Comparison of ENCODE assay signal across 40 mouse cellular contexts in the genomic region with DNA sequence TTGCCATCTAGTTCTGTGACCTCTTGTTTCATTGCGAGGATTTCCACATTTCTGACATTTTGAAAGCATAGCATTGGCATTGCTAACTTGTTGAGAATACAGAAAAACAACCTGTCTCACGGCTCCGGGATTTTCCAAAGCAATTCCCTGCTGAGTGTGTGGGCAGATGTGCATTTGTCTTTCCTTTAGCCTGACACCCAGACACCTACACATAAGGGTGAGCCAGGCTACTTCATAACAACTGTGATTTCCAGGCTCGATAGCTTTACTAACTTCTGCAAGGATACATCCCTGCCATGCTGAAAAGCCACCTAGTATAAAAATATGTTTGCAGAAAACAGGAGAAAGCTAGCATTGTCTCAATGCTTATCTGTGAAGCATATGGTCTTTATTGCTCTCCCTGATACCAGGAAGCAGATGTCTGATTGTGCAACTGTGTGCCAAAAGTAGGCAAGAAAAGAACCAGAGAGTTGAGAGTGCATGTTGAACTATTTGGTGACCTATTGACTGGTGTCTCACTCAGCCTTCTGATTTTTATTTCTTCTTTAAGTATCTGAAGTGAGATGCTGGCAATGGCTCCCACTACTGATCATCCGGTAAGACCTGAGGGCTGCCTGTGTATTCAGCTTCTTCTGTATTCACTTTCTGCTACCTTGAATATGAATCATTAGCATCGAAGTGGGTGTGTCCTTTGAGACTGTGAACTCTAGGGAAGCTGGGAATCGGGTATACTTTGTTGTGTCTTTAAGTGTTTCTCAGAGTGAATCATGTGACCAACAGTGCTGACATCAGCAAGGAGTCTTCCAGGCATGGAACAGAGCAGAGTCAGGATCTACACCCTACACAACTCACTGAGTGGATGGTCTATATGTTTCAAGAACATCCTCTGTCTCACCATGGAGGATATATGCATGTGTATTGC. TPM values are rescaled to one million over a fixed set of nuclear protein-coding genes. Genes with fewer than 3 reads are reported as not detected.
DNase-seq lines count a peak whose midpoint lies in the region; ATAC-seq lines count a peak whose summit lies in the region.
"Had no signal": no experiment of that assay in that cellular context is flagged by ENCODE, and none has a peak within 500 bp of the region (broad histone marks: within the 10 kb centered on the region; RNA-seq: fewer than 3 reads in every experiment).

No protein-coding gene starts in this region.

- H3K4me1 ChIP-seq in midbrain, embryonic 10.5 days, result no peaks in the 10 kb centered on the region
- H3K4me1 ChIP-seq: embryonic facial prominence, embryonic 13.5 days; forebrain, embryonic 10.5 days; forebrain, embryonic 15.5 days; heart, embryonic 13.5 days; limb, embryonic 10.5 days; limb, embryonic 15.5 days; liver, embryonic 13.5 days had no signal

- no peaks in the 10 kb centered on the region for H3K9me3 ChIP-seq in midbrain, embryonic 10.5 days (replicated peaks)
- H3K9me3 ChIP-seq: embryonic facial prominence, embryonic 13.5 days; forebrain, embryonic 10.5 days; forebrain, embryonic 15.5 days; heart, embryonic 13.5 days; limb, embryonic 10.5 days; limb, embryonic 15.5 days; liver, embryonic 13.5 days had no signal

- no peaks in the 10 kb centered on the region for H3K27me3 ChIP-seq in midbrain, embryonic 10.5 days (ENCODE audit: low read depth, poor library complexity, severe bottlenecking)
- H3K27me3 ChIP-seq: CH12.LX; embryonic facial prominence, embryonic 13.5 days; forebrain, embryonic 15.5 days; heart, embryonic 13.5 days; limb, embryonic 15.5 days; liver, embryonic 13.5 days had no signal

- intact Hi-C loops in left cerebral cortex, postnatal 25 days (cut with DNase I), result no loop called here
- intact Hi-C loops in left cerebral cortex, postnatal 14 days (cut with DNase I), result no loop called here

- peak; percentile 6 to 44 for DNase-seq in left cerebral cortex, postnatal 25 days (ENCODE audit: low spot score in 2 of 2)
- DNase-seq in left cerebral cortex, postnatal 14 days (ENCODE audit: low spot score in 2 of 2), result no peak
- no peak for DNase-seq in midbrain, embryonic 10.5 days (ENCODE audit: low spot score)
- DNase-seq in cerebellum, adult 8-10 months, result no peak
- DNase-seq: adrenal gland, adult 2 months; adrenal gland, postnatal 36 days; cerebellum, adult 9-10 months; gastrocnemius, postnatal 25 days; heart, adult 2 months; kidney, adult 8-10 months; kidney, postnatal 4 days; layer of hippocampus, postnatal 36 days; liver, embryonic 13.5 days; lung, adult 18-20 months; lung, postnatal 4 days; midbrain, embryonic 14.5 days; retina, postnatal 1 day; thymus, postnatal 4 days had no signal

- H3K27ac ChIP-seq in midbrain, embryonic 10.5 days (replicated peaks), result no peak overlapping the region
- H3K27ac ChIP-seq: embryonic facial prominence, embryonic 13.5 days; forebrain, embryonic 10.5 days; forebrain, embryonic 15.5 days; heart, adult 2 months; heart, embryonic 13.5 days; hindbrain, embryonic 14.5 days; kidney, postnatal 0 days; limb, embryonic 10.5 days; limb, embryonic 15.5 days; liver, embryonic 13.5 days had no signal

- peak; percentile 83 for ATAC-seq in common myeloid progenitor, adult 5-6 weeks (replicated peaks; ENCODE audit: low read depth, poor library complexity, severe bottlenecking)
- peak; percentile 91 for ATAC-seq in granulocyte monocyte progenitor cell, adult 5-6 weeks (replicated peaks; ENCODE audit: poor library complexity, severe bottlenecking)
- ATAC-seq: activated CD4-positive, CD25-positive, alpha-beta regulatory T cell, adult 4 months; forebrain, embryonic 15.5 days; lung, postnatal 0 days had no signal

- WGBS in midbrain, embryonic 10.5 days, result 87% methylated on average over 7 of the region's 7 CpGs

- H3K4me3 ChIP-seq in midbrain, embryonic 10.5 days, result no peak overlapping the region
- H3K4me3 ChIP-seq: embryonic facial prominence, embryonic 13.5 days; forebrain, embryonic 10.5 days; forebrain, embryonic 15.5 days; heart, adult 2 months; heart, embryonic 13.5 days; limb, embryonic 10.5 days; limb, embryonic 15.5 days; liver, embryonic 13.5 days had no signal

- H3K36me3 ChIP-seq in midbrain, embryonic 10.5 days, result no peaks in the 10 kb centered on the region
- H3K36me3 ChIP-seq: embryonic facial prominence, embryonic 13.5 days; forebrain, embryonic 10.5 days; forebrain, embryonic 15.5 days; heart, embryonic 13.5 days; limb, embryonic 10.5 days; limb, embryonic 15.5 days; liver, embryonic 13.5 days had no signal

RNA-seq across cellular contexts. Expression of a gene that starts 15.7 kb away (rescaled TPM):
- total RNA-seq in left cerebral cortex, postnatal 25 days (2021), result not detected
- not detected for total RNA-seq in left cerebral cortex, postnatal 14 days (2021)
- not detected in 2 replicates for total RNA-seq in common myeloid progenitor, adult 5-6 weeks (2017)
- not detected in 2 replicates for total RNA-seq in granulocyte monocyte progenitor cell, adult 5-6 weeks (2014; fragmentation: Nextera tagmentation)
- not detected in 2 replicates for total RNA-seq in granulocyte monocyte progenitor cell, adult 5-6 weeks (2017)
- not detected in 2 replicates for polyA plus RNA-seq in midbrain, embryonic 10.5 days (2016; fragmentation: Nextera tagmentation; extraction: Ambion mirVana)
- total RNA-seq: adrenal gland, adult 2 months; adrenal gland, postnatal 36 days; CH12.LX; ES-E14; gastrocnemius, adult 18-20 months; gastrocnemius, postnatal 25 days; heart, adult 2 months; heart, postnatal 10 days; hematopoietic stem cell, adult 5-6 weeks; layer of hippocampus, postnatal 36 days; megakaryocyte-erythroid progenitor cell, adult 5-6 weeks; monocyte, adult 5-6 weeks had no signal
- polyA plus RNA-seq: activated CD4-positive, CD25-positive, alpha-beta regulatory T cell, adult 4 months; adrenal gland, adult 2 months; C2C12; embryonic facial prominence, embryonic 13.5 days; forebrain, embryonic 10.5 days; forebrain, embryonic 15.5 days; heart, adult 2 months; heart, embryonic 13.5 days; hindbrain, embryonic 14.5 days; kidney, postnatal 0 days; limb, embryonic 10.5 days; limb, embryonic 15.5 days; liver, embryonic 13.5 days; lung, postnatal 0 days; midbrain, embryonic 14.5 days; neural tube, embryonic 14.5 days; thymus, postnatal 0 days had no signal

RNA-seq across cellular contexts. Expression of a gene that starts 20.5 kb away (rescaled TPM):
- not detected for total RNA-seq in left cerebral cortex, postnatal 25 days (2021)
- total RNA-seq in left cerebral cortex, postnatal 14 days (2021), result not detected
- not detected in 2 replicates for total RNA-seq in common myeloid progenitor, adult 5-6 weeks (2017)
- not detected in 2 replicates for total RNA-seq in granulocyte monocyte progenitor cell, adult 5-6 weeks (2014; fragmentation: Nextera tagmentation)
- not detected in 2 replicates for total RNA-seq in granulocyte monocyte progenitor cell, adult 5-6 weeks (2017)
- not detected in 2 replicates for polyA plus RNA-seq in midbrain, embryonic 10.5 days (2016; fragmentation: Nextera tagmentation; extraction: Ambion mirVana)
- total RNA-seq: adrenal gland, adult 2 months; adrenal gland, postnatal 36 days; CH12.LX; ES-E14; gastrocnemius, adult 18-20 months; gastrocnemius, postnatal 25 days; heart, adult 2 months; heart, postnatal 10 days; hematopoietic stem cell, adult 5-6 weeks; layer of hippocampus, postnatal 36 days; megakaryocyte-erythroid progenitor cell, adult 5-6 weeks; monocyte, adult 5-6 weeks had no signal
- polyA plus RNA-seq: activated CD4-positive, CD25-positive, alpha-beta regulatory T cell, adult 4 months; adrenal gland, adult 2 months; C2C12; embryonic facial prominence, embryonic 13.5 days; forebrain, embryonic 10.5 days; forebrain, embryonic 15.5 days; heart, adult 2 months; heart, embryonic 13.5 days; hindbrain, embryonic 14.5 days; kidney, postnatal 0 days; limb, embryonic 10.5 days; limb, embryonic 15.5 days; liver, embryonic 13.5 days; lung, postnatal 0 days; midbrain, embryonic 14.5 days; neural tube, embryonic 14.5 days; thymus, postnatal 0 days had no signal

Comparison
In these comparisons a context has a peak if more than half of its experiments do, and no peak if none do; other contexts are left out.
1. DNase-seq: peak in left cerebral cortex, postnatal 25 days (2 of 2); none in left cerebral cortex, postnatal 14 days (0 of 2), midbrain, embryonic 10.5 days (single experiment) and cerebellum, adult 8-10 months (single experiment).